Mouse (Mus musculus): ENCODE data around the gene Ppara. TPM values are rescaled to one million over a fixed set of nuclear protein-coding genes. Genes with fewer than 3 reads are reported as not detected.
"Not testable (repeated sequence)": the region's sequence is repeated elsewhere in the genome, so short reads cannot be mapped to it uniquely, and the experiment has no call there.

Ppara gene
- polyA plus RNA-seq, 1 experiment, result 1.5 TPM

- no peak for DNase-seq (ENCODE audit: extremely low spot score in 1 of 2, low spot score in 1 of 2)
Measured at GRCm38 (mm10) chr15:85750115-85750514, 15.3 kb downstream of the Ppara start.

- DNase-seq (ENCODE audit: extremely low spot score in 1 of 2, low spot score in 1 of 2), result no peak
Measured at GRCm38 (mm10) chr15:85752655-85753054, 17.9 kb downstream of the Ppara start.

- DNase-seq (ENCODE audit: extremely low spot score in 1 of 2, low spot score in 1 of 2), result no peak
Measured at GRCm38 (mm10) chr15:85754033-85754650, 19.4 kb downstream of the Ppara start.

GRCm38 (mm10) chr15:85755214-85755613, 20.4 kb downstream of the Ppara start:
- no peak for DNase-seq (ENCODE audit: extremely low spot score in 1 of 2, low spot score in 1 of 2)

- peak in 1 of 2 experiments; percentile 31 for DNase-seq (ENCODE audit: extremely low spot score in 1 of 2, low spot score in 1 of 2)
Measured at GRCm38 (mm10) chr15:85756611-85757010, 21.8 kb downstream of the Ppara start.

- DNase-seq (ENCODE audit: extremely low spot score in 1 of 2, low spot score in 1 of 2), result no peak
Measured at GRCm38 (mm10) chr15:85757768-85758167, 23.0 kb downstream of the Ppara start.

GRCm38 (mm10) chr15:85762761-85763160, 28.0 kb downstream of the Ppara start:
- no peak for DNase-seq (ENCODE audit: extremely low spot score in 1 of 2, low spot score in 1 of 2)

GRCm38 (mm10) chr15:85765022-85765421, 30.2 kb downstream of the Ppara start:
- DNase-seq (ENCODE audit: extremely low spot score in 1 of 2, low spot score in 1 of 2), result no peak

- no peak for DNase-seq (ENCODE audit: extremely low spot score in 1 of 2, low spot score in 1 of 2)
Measured at GRCm38 (mm10) chr15:85766677-85767076, 31.9 kb downstream of the Ppara start.

- DNase-seq (ENCODE audit: extremely low spot score in 1 of 2, low spot score in 1 of 2), result no peak
Measured at GRCm38 (mm10) chr15:85768991-85769390, 34.2 kb downstream of the Ppara start.

GRCm38 (mm10) chr15:85771306-85772121, 36.7 kb downstream of the Ppara start:
- DNase-seq (ENCODE audit: extremely low spot score in 1 of 2, low spot score in 1 of 2), result no peak

GRCm38 (mm10) chr15:85772146-85772740, 37.5 kb downstream of the Ppara start:
- no peak for DNase-seq (ENCODE audit: extremely low spot score in 1 of 2, low spot score in 1 of 2)

- DNase-seq (ENCODE audit: extremely low spot score in 1 of 2, low spot score in 1 of 2), result no peak
Measured at GRCm38 (mm10) chr15:85774419-85774818, 39.6 kb downstream of the Ppara start.

GRCm38 (mm10) chr15:85775001-85775400, 40.2 kb downstream of the Ppara start:
- DNase-seq (ENCODE audit: extremely low spot score in 1 of 2, low spot score in 1 of 2), result no peak

- no peak for DNase-seq (ENCODE audit: extremely low spot score in 1 of 2, low spot score in 1 of 2)
Measured at GRCm38 (mm10) chr15:85776241-85776640, 41.5 kb downstream of the Ppara start.

- DNase-seq (ENCODE audit: extremely low spot score in 1 of 2, low spot score in 1 of 2), result no peak
Measured at GRCm38 (mm10) chr15:85776771-85777170, 42.0 kb downstream of the Ppara start.

- not testable (repeated sequence) for DNase-seq (ENCODE audit: extremely low spot score in 1 of 2, low spot score in 1 of 2)
Measured at GRCm38 (mm10) chr15:85778891-85779290, 44.1 kb downstream of the Ppara start.

GRCm38 (mm10) chr15:85783146-85783545, 48.4 kb downstream of the Ppara start:
- no peak for DNase-seq (ENCODE audit: extremely low spot score in 1 of 2, low spot score in 1 of 2)

GRCm38 (mm10) chr15:85784341-85784740, 49.6 kb downstream of the Ppara start:
- no peak for DNase-seq (ENCODE audit: extremely low spot score in 1 of 2, low spot score in 1 of 2)

- no peak for DNase-seq (ENCODE audit: extremely low spot score in 1 of 2, low spot score in 1 of 2)
Measured at GRCm38 (mm10) chr15:85786711-85787110, 51.9 kb downstream of the Ppara start.

- no peak for DNase-seq (ENCODE audit: extremely low spot score in 1 of 2, low spot score in 1 of 2)
Measured at GRCm38 (mm10) chr15:85787482-85787881, 52.7 kb downstream of the Ppara start.

GRCm38 (mm10) chr15:85788051-85788450, 53.3 kb downstream of the Ppara start:
- no peak for DNase-seq (ENCODE audit: extremely low spot score in 1 of 2, low spot score in 1 of 2)
